Mouse (Mus musculus) C2C12 (cell line): ENCODE measurements around the gene Sdha. TPM values are rescaled to one million over a fixed set of nuclear protein-coding genes. Genes with fewer than 3 reads are reported as not detected.

ENCODE experiments used
- H3K27me3 ChIP-seq: one replicate; pipeline ENCODE4 v1.6.1; 2011; ENCODE audit not compliant: control insufficient read depth, insufficient read depth, insufficient read length
- H3K36me3 ChIP-seq: one replicate; pipeline ENCODE4 v1.6.1; 2011; ENCODE audit not compliant: control insufficient read depth, insufficient read depth
- H3K4me3 ChIP-seq: one replicate; pipeline ENCODE4 v1.5.1; 2011; ENCODE audit warnings: mild to moderate bottlenecking, control low read depth; ENCODE audit not compliant: poor library complexity, insufficient read depth, severe bottlenecking
- H3K79me2 ChIP-seq: one replicate; pipeline ENCODE4 v1.6.1; 2011; ENCODE audit not compliant: control insufficient read depth, insufficient read depth
- H3K79me3 ChIP-seq: one replicate; pipeline ENCODE4 v1.6.1; 2011; ENCODE audit warnings: low read depth, control low read depth
- H3ac ChIP-seq: one replicate; pipeline ENCODE3; 2011; ENCODE audit warnings: low read depth; ENCODE audit not compliant: control insufficient read depth, insufficient read length
- CEBPB ChIP-seq: IDR thresholded peaks from one replicate; pipeline ENCODE4 v1.6.1; 2011; ENCODE audit warnings: low read depth, mild to moderate bottlenecking, control low read depth, moderate library complexity
- CTCF ChIP-seq: IDR thresholded peaks from one replicate; pipeline ENCODE4 v1.5.1; 2011; ENCODE audit not compliant: control insufficient read depth, insufficient read depth, insufficient read length
- FOSL1 ChIP-seq: IDR thresholded peaks from one replicate; pipeline ENCODE4 v1.8.0; 2011; ENCODE audit warnings: mild to moderate bottlenecking, low read length; ENCODE audit not compliant: poor library complexity, insufficient read depth, severe bottlenecking
- MAX ChIP-seq: IDR thresholded peaks from one replicate; pipeline ENCODE4 v1.6.1; 2011; ENCODE audit warnings: mild to moderate bottlenecking, control low read depth
- MYOD1 ChIP-seq: IDR thresholded peaks from one replicate; pipeline ENCODE4 v1.6.1; 2011; ENCODE audit warnings: low read depth; ENCODE audit not compliant: control insufficient read depth, insufficient read length
- MYOG ChIP-seq: IDR thresholded peaks from one replicate; pipeline ENCODE4 v1.6.1; 2011; ENCODE audit not compliant: control insufficient read depth, insufficient read length; ENCODE audit errors: extremely low read depth
- USF1 ChIP-seq: IDR thresholded peaks from one replicate; pipeline ENCODE4 v1.6.1; 2011; ENCODE audit warnings: low read depth, mild to moderate bottlenecking, control low read depth, moderate library complexity
- polyA plus RNA-seq: library from polyadenylated mRNA; unstranded; fragments of >200 nt; fragmentation: generic; extraction: Trizol; gene quantifications from one replicate; pipeline ENCODE4 v1.2.1, GENCODE M21; 2012; ENCODE audit warnings: missing spikeins

Gene Sdha
- polyA plus RNA-seq, 1 experiment, result 166 TPM

DNA sequence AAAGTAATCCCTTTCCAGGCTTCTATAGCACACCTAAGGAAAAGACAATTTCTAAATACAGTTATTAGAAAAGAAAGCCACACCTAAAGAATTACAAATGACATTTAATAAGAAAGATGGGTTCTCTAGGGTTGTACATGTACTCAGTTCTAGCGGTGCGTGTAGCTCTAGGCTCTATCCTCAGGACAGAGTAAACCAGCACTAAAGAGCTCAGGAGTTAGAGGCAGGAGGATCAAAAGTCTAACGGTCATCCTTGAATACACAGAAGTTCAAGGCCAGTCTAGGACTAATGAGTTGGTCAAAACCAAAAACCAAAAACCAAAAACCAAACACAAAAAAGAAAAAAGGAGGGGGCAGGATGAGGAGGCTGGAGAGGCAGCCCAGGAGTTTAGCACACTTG lies 35.5 kb downstream of the Sdha start:
- Histone ChIP-seq H3K79me2 (peaks cover 47% of the 10 kb centered on the region), H3K36me3 (peaks cover 32% of the 10 kb centered on the region), H3K27me3 (no peaks in the 10 kb centered on the region), H3ac (no peak overlapping the region), H3K4me3 (no peak overlapping the region), H3K79me3 (peaks cover 29% of the 10 kb centered on the region)
- TF ChIP-seq CTCF (no peak), FOSL1 (no peak), MYOG (no peak)

DNA sequence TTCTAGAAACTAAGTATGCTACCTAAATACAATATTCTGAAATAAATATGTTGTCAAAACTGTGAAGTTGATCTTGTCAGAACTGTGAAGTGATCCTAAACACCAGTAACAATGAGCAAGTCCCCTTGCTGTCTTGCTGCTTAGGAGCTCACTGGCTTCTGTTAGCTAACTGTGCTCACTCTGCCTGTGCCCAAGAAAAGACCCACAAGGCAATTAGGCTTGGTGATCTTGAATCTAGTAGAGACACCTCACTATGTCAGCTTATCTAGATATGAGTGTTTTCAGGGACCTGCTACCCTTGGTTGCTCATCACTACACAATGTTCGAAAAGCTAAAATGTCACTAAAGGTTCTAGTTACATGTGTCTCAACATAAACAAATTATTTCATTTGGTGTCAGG lies 44.3 kb downstream of the Sdha start:
- no peak for TF ChIP-seq FOSL1
- no peak for TF ChIP-seq MYOD1
- no peak for TF ChIP-seq MAX
- no peak for TF ChIP-seq CTCF
- no peak for TF ChIP-seq MYOG
- TF ChIP-seq USF1, result no peak
- no peak for TF ChIP-seq CEBPB
- H3K4me3 ChIP-seq, result no peak overlapping the region
- H3K27me3 ChIP-seq, result no peaks in the 10 kb centered on the region
- no peaks in the 10 kb centered on the region for H3K79me3 ChIP-seq
- no peaks in the 10 kb centered on the region for H3K79me2 ChIP-seq
- peaks cover 87% of the 10 kb centered on the region for H3K36me3 ChIP-seq
- H3ac ChIP-seq, result no peak overlapping the region

DNA sequence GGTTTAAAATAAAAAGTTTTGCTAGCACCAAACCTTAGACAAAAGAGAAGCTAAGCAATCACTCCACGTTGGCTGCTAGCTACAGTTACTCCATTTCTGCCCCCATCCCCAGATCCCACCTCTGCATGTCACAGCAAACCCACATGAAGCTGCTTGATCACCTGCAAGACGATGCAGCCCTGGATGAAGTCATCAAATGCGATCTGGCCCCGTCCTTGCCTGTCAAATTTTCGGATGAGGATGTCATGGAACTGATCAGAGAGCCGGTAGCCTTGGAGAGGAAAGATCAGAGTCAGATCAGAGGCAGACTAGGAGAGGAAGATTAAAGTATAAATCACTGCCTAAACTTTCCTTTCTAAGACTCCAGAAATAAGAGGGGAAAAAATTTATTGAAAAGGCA lies 44.7 kb downstream of the Sdha start:
- TF ChIP-seq MAX (no peak), CTCF (no peak), CEBPB (no peak), FOSL1 (no peak), MYOD1 (no peak), MYOG (no peak), USF1 (no peak)
- Histone ChIP-seq H3ac (no peak overlapping the region), H3K27me3 (no peaks in the 10 kb centered on the region), H3K79me3 (no peaks in the 10 kb centered on the region), H3K4me3 (no peak overlapping the region), H3K79me2 (no peaks in the 10 kb centered on the region), H3K36me3 (peaks cover 84% of the 10 kb centered on the region)

DNA sequence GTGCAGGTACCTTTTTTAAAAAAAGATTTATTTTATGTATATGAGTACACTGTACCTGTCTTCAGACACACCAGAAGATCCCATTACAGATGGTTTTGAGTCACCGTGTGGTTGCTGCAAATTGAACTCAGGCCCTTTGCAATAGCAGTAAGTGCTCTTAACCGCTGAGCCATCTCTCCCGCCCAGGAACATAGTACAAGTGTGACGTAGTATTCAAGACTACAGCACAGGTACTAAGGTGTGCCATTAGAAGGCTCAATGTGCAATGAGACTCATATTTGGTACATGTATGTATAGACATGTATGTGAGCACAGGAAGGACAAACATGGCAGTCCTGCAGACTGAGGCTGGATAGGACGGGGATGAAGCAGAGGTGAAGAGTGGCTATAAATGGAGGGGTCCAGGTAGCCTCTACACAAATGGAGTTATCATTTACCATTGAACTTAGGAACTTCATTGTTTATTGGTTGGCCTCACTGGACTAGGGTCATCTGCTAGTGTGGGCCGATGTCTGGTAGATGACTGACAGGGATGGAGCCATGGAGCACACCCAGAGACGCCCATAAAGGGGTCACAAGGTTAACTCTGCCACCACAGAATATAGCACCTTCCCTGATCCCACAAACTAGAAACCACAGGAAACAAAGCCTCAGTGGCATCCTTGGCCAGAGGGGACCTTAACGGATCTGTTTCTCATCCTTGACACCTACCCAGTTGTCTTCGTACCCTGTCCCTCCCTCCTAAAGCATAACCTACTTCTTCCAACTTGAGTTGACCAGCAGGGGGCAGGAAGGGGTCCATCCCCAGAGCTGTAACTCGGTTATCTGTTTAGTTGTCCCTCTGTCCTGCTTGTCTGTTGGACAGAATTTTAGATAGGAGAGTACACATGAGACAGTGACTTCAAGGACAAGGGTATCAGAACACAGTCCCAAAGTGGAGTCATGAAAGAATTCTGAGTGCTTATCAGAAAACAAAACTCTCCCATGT lies 47.7 kb downstream of the Sdha start:
- H3K79me2 ChIP-seq, result no peaks in the 10 kb centered on the region
- no peaks in the 10 kb centered on the region for H3K27me3 ChIP-seq
- no peaks in the 10 kb centered on the region for H3K79me3 ChIP-seq
- H3ac ChIP-seq, result no peak overlapping the region
- no peak overlapping the region for H3K4me3 ChIP-seq
- H3K36me3 ChIP-seq, result peaks cover 54% of the 10 kb centered on the region
- TF ChIP-seq CTCF (no peak), MAX (no peak), MYOG (no peak), CEBPB (no peak), MYOD1 (no peak), FOSL1 (no peak), USF1 (no peak)

DNA sequence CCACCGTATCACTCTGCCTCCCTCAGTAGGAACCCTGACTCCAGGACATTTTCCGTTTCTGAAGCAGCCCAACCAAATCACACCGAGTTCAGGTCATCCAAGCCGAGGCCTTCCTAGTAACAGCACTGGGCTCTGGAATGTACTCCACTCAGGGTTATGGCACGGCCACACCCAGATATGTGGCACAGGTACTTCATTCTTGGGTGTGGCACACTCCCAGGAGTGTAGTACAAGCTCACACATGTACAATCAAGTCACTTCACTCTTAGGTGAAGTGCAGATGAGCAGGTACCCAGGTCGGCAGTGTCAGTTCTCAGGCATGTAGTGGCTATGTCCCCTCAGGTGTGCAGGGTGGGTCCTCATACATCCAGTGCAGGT lies 48.5 kb downstream of the Sdha start:
- TF ChIP-seq CTCF (no peak), MAX (no peak), MYOG (no peak), MYOD1 (no peak), FOSL1 (no peak), CEBPB (no peak), USF1 (no peak)
- Histone ChIP-seq H3K79me2 (no peaks in the 10 kb centered on the region), H3K79me3 (no peaks in the 10 kb centered on the region), H3K36me3 (peaks cover 49% of the 10 kb centered on the region), H3ac (no peak overlapping the region), H3K27me3 (no peaks in the 10 kb centered on the region), H3K4me3 (no peak overlapping the region)
